Mouse (Mus musculus) G1E (cell line): Measurements from ENCODE around the gene Pop7.

Source experiments
- CTCF ChIP-seq: IDR thresholded peaks from 2 replicates; pipeline ENCODE4 v1.5.1; 2012; ENCODE audit warnings: low read depth, low read length, inconsistent platforms, mixed read lengths
- GATA1 ChIP-seq: IDR thresholded peaks from 2 replicates; pipeline ENCODE4 v1.6.1; 2012; ENCODE audit warnings: borderline replicate concordance, low read length, inconsistent platforms, mixed read lengths
- GATA2 ChIP-seq: IDR thresholded peaks from 2 replicates; pipeline ENCODE4 v1.6.1; 2012; ENCODE audit warnings: low read depth, low read length, inconsistent platforms, borderline replicate concordance

DNA sequence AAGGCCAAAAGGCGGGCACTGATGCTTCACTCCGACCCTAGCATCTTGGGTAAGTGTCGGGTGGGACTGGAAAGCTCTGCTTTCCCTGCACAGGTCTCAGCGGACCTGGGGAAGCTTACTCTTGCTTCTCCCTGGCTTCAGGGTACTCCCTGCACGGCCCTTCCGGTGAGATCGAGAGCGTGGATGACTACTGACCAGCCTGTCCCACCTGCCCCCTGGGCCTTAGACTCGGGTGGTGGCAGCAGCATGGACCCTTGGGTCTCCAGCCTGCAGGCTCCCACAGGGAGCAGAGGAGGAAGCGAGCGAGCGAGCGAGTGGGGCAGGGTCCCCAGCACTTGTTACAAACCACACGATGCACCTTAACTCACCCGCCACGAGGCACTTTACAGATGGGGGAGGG is 23.2 kb upstream of the Pop7 start:
- no peak for TF ChIP-seq GATA1
- no peak for TF ChIP-seq CTCF
- no peak for TF ChIP-seq GATA2
